Mouse (Mus musculus): ENCODE measurements around the gene Map6. TPM values are rescaled to one million over a fixed set of nuclear protein-coding genes. Genes with fewer than 3 reads are reported as not detected.

Map6 gene
- polyA plus RNA-seq, 1 experiment from 2014 or later, result 11.0 TPM

GRCm38 (mm10) chr7:99290925-99291324 is 23.7 kb downstream of the Map6 start:
- no peak for ATAC-seq (ENCODE audit: insufficient number of reproducible peaks, low FRiP score, low TSS enrichment, low read depth)
- Histone ChIP-seq H3K4me1 (peaks cover 22% of the 10 kb centered on the region), H3K4me2 (replicated peaks) (no peak overlapping the region), H3K27ac (replicated peaks) (no peak overlapping the region), H3K27me3 (0 out of 2 replicates have a peak, but pooled peaks cover 4% of the 10 kb centered on the region), H3K9me3 (replicated peaks) (no peaks in the 10 kb centered on the region), H3K9ac (no peak overlapping the region), H3K4me3 (replicated peaks) (no peak overlapping the region), H3K36me3 (no peaks in the 10 kb centered on the region)
- 24% methylated on average over 6 of the region's 6 CpGs for WGBS

- no peak for ATAC-seq (ENCODE audit: insufficient number of reproducible peaks, low FRiP score, low TSS enrichment, low read depth)
- 91% methylated on average over 2 of the region's 2 CpGs for WGBS
- Histone ChIP-seq H3K9me3 (replicated peaks) (no peaks in the 10 kb centered on the region), H3K27ac (replicated peaks) (no peak overlapping the region), H3K9ac (no peak overlapping the region), H3K4me3 (replicated peaks) (no peak overlapping the region), H3K36me3 (no peaks in the 10 kb centered on the region), H3K4me2 (replicated peaks) (no peak overlapping the region), H3K27me3 (0 out of 2 replicates have a peak, but pooled peaks cover 4% of the 10 kb centered on the region), H3K4me1 (peaks cover 22% of the 10 kb centered on the region)
Measured at GRCm38 (mm10) chr7:99294198-99294780, 27.0 kb downstream of the Map6 start.

GRCm38 (mm10) chr7:99295104-99295503 is 27.9 kb downstream of the Map6 start:
- no peaks in the 10 kb centered on the region for H3K9me3 ChIP-seq (replicated peaks)
- H3K9ac ChIP-seq, result no peak overlapping the region

GRCm38 (mm10) chr7:99300650-99301175 is 33.5 kb downstream of the Map6 start:
- ATAC-seq (ENCODE audit: insufficient number of reproducible peaks, low FRiP score, low TSS enrichment, low read depth), result no peak
- Histone ChIP-seq H3K9me3 (replicated peaks) (no peaks in the 10 kb centered on the region), H3K36me3 (no peaks in the 10 kb centered on the region)

More at GRCm38 (mm10) chr7:99295104-99295503, 27.9 kb downstream of the Map6 start:
- Histone ChIP-seq H3K4me1 (peaks cover 20% of the 10 kb centered on the region), H3K4me2 (replicated peaks) (no peak overlapping the region), H3K27ac (replicated peaks) (no peak overlapping the region; the same call in 1 of the 2 replicates), H3K4me3 (replicated peaks) (no peak overlapping the region), H3K36me3 (no peaks in the 10 kb centered on the region), H3K27me3 (0 out of 2 replicates have a peak, but pooled peaks cover 4% of the 10 kb centered on the region)
- ATAC-seq (ENCODE audit: insufficient number of reproducible peaks, low FRiP score, low TSS enrichment, low read depth), result peak; percentile 39; the same call in 1 of the 2 replicates
- WGBS, result 40% methylated on average over 8 of the region's 8 CpGs

GRCm38 (mm10) chr7:99304029-99304428 is 36.8 kb downstream of the Map6 start:
- Histone ChIP-seq H3K27me3 (no peaks in the 10 kb centered on the region), H3K9ac (no peak overlapping the region), H3K9me3 (replicated peaks) (no peaks in the 10 kb centered on the region), H3K36me3 (no peaks in the 10 kb centered on the region), H3K27ac (replicated peaks) (no peak overlapping the region), H3K4me3 (replicated peaks) (no peak overlapping the region), H3K4me2 (replicated peaks) (no peak overlapping the region), H3K4me1 (peaks cover 13% of the 10 kb centered on the region; the same call in 1 of the 2 replicates)
- ATAC-seq (ENCODE audit: insufficient number of reproducible peaks, low FRiP score, low TSS enrichment, low read depth), result 0 out of 2 replicates have a peak, but pooled peaks have one; percentile 26
- WGBS, result 56% methylated on average over 6 of the region's 6 CpGs

More at GRCm38 (mm10) chr7:99300650-99301175, 33.5 kb downstream of the Map6 start:
- H3K27ac ChIP-seq (replicated peaks), result no peak overlapping the region
- 33% methylated on average over 3 of the region's 3 CpGs for WGBS
- H3K4me2 ChIP-seq (replicated peaks), result no peak overlapping the region
- H3K9ac ChIP-seq, result no peak overlapping the region
- peaks cover 7% of the 10 kb centered on the region; the same call in 1 of the 2 replicates for H3K4me1 ChIP-seq
- no peak overlapping the region for H3K4me3 ChIP-seq (replicated peaks)
- no peaks in the 10 kb centered on the region for H3K27me3 ChIP-seq

- Histone ChIP-seq H3K27me3 (no peaks in the 10 kb centered on the region), H3K4me1 (peaks cover 13% of the 10 kb centered on the region; the same call in 1 of the 2 replicates), H3K9me3 (replicated peaks) (no peaks in the 10 kb centered on the region), H3K9ac (no peak overlapping the region), H3K4me2 (replicated peaks) (no peak overlapping the region), H3K36me3 (no peaks in the 10 kb centered on the region), H3K4me3 (replicated peaks) (no peak overlapping the region), H3K27ac (replicated peaks) (no peak overlapping the region)
- peak; percentile 21; the same call in 1 of the 2 replicates for ATAC-seq (ENCODE audit: insufficient number of reproducible peaks, low FRiP score, low TSS enrichment, low read depth)
- WGBS, result 39% methylated on average over 5 of the region's 5 CpGs
Measured at GRCm38 (mm10) chr7:99304949-99305372, 37.7 kb downstream of the Map6 start.

- H3K27me3 ChIP-seq, result no peaks in the 10 kb centered on the region
- no peak overlapping the region for H3K9ac ChIP-seq
- H3K36me3 ChIP-seq, result no peaks in the 10 kb centered on the region
- no peak overlapping the region for H3K27ac ChIP-seq (replicated peaks)
- H3K4me3 ChIP-seq (replicated peaks), result no peak overlapping the region
- H3K4me1 ChIP-seq, result peaks cover 13% of the 10 kb centered on the region; the same call in 1 of the 2 replicates
- H3K9me3 ChIP-seq (replicated peaks), result no peaks in the 10 kb centered on the region
- no peak overlapping the region for H3K4me2 ChIP-seq (replicated peaks)
- no peak for ATAC-seq (ENCODE audit: insufficient number of reproducible peaks, low FRiP score, low TSS enrichment, low read depth)
- 85% methylated on average over 4 of the region's 4 CpGs for WGBS
Measured at GRCm38 (mm10) chr7:99305688-99306087, 38.4 kb downstream of the Map6 start.

- Histone ChIP-seq H3K27ac (replicated peaks) (no peak overlapping the region), H3K4me1 (peaks cover 13% of the 10 kb centered on the region; the same call in 1 of the 2 replicates), H3K36me3 (no peaks in the 10 kb centered on the region), H3K9me3 (replicated peaks) (no peaks in the 10 kb centered on the region), H3K27me3 (no peaks in the 10 kb centered on the region), H3K9ac (no peak overlapping the region), H3K4me3 (replicated peaks) (no peak overlapping the region), H3K4me2 (replicated peaks) (no peak overlapping the region)
- 43% methylated on average over 3 of the region's 3 CpGs for WGBS
- ATAC-seq (ENCODE audit: insufficient number of reproducible peaks, low FRiP score, low TSS enrichment, low read depth), result no peak
Measured at GRCm38 (mm10) chr7:99306640-99307039, 39.4 kb downstream of the Map6 start.

- Histone ChIP-seq H3K27ac (replicated peaks) (no peak overlapping the region), H3K4me1 (peaks cover 9% of the 10 kb centered on the region; the same call in 1 of the 2 replicates)
- WGBS, result 53% methylated on average over 7 of the region's 7 CpGs
Measured at GRCm38 (mm10) chr7:99311433-99311832, 44.2 kb downstream of the Map6 start.

GRCm38 (mm10) chr7:99312058-99312457 is 44.8 kb downstream of the Map6 start:
- peak; percentile 53; the same call in 1 of the 2 replicates for ATAC-seq (ENCODE audit: insufficient number of reproducible peaks, low FRiP score, low TSS enrichment, low read depth)
- no peak overlapping the region for H3K4me3 ChIP-seq (replicated peaks)
- no peak overlapping the region for H3K9ac ChIP-seq
- WGBS, result 61% methylated on average over 4 of the region's 4 CpGs
- no peaks in the 10 kb centered on the region for H3K36me3 ChIP-seq
- peaks cover 5% of the 10 kb centered on the region; the same call in 1 of the 2 replicates for H3K4me1 ChIP-seq
- no peak overlapping the region for H3K27ac ChIP-seq (replicated peaks)
- H3K9me3 ChIP-seq (replicated peaks), result no peaks in the 10 kb centered on the region
- H3K4me2 ChIP-seq (replicated peaks), result no peak overlapping the region
- no peaks in the 10 kb centered on the region; the same call in 1 of the 2 replicates for H3K27me3 ChIP-seq

More at GRCm38 (mm10) chr7:99311433-99311832, 44.2 kb downstream of the Map6 start:
- Histone ChIP-seq H3K4me3 (replicated peaks) (no peak overlapping the region), H3K9me3 (replicated peaks) (no peaks in the 10 kb centered on the region), H3K9ac (no peak overlapping the region), H3K36me3 (no peaks in the 10 kb centered on the region), H3K4me2 (replicated peaks) (no peak overlapping the region), H3K27me3 (no peaks in the 10 kb centered on the region; the same call in 1 of the 2 replicates)
- ATAC-seq (ENCODE audit: insufficient number of reproducible peaks, low FRiP score, low TSS enrichment, low read depth), result no peak

- H3K4me2 ChIP-seq (replicated peaks), result no peak overlapping the region
- no peak overlapping the region for H3K27ac ChIP-seq (replicated peaks)
- H3K27me3 ChIP-seq, result no peaks in the 10 kb centered on the region; the same call in 1 of the 2 replicates
- H3K4me1 ChIP-seq, result peaks cover 5% of the 10 kb centered on the region; the same call in 1 of the 2 replicates
- no peak overlapping the region for H3K4me3 ChIP-seq (replicated peaks)
- H3K36me3 ChIP-seq, result no peaks in the 10 kb centered on the region
- H3K9ac ChIP-seq, result no peak overlapping the region
- ATAC-seq (ENCODE audit: insufficient number of reproducible peaks, low FRiP score, low TSS enrichment, low read depth), result no peak
- H3K9me3 ChIP-seq (replicated peaks), result no peaks in the 10 kb centered on the region
- 35% methylated on average over 8 of the region's 8 CpGs for WGBS
Measured at GRCm38 (mm10) chr7:99312671-99313143, 45.5 kb downstream of the Map6 start.

All from embryonic facial prominence, embryonic 15.5 days (tissue).